Mouse (Mus musculus) cerebellum, adult 11 months (tissue): ENCODE data around the gene Dicer1.

ENCODE experiments used
- DNase-seq: peaks from one replicate; pipeline ENCODE4 v3.0.0; 2022

Dicer1 gene

GRCm38 (mm10) chr12:104751814-104752765 is at the start of gene Dicer1:
Gene Dicer1, minus strand, starts transcription at chr12:104751952.
- DNase-seq: peak; percentile 98

GRCm38 (mm10) chr12:104799365-104799764 is 47.6 kb upstream of the Dicer1 start:
- DNase-seq: no peak

- no peak for DNase-seq
These were observed 46.2 kb upstream of the Dicer1 start for GRCm38 (mm10) chr12:104797905-104798304.

GRCm38 (mm10) chr12:104796635-104797378 is 45.1 kb upstream of the Dicer1 start:
- DNase-seq: no peak

GRCm38 (mm10) chr12:104794957-104795356 is 43.2 kb upstream of the Dicer1 start:
- DNase-seq: no peak

GRCm38 (mm10) chr12:104793486-104793885 is 41.7 kb upstream of the Dicer1 start:
- DNase-seq: no peak

- DNase-seq: no peak
These were observed 25.9 kb upstream of the Dicer1 start for GRCm38 (mm10) chr12:104777603-104778002.

GRCm38 (mm10) chr12:104771941-104772340 is 20.2 kb upstream of the Dicer1 start:
- DNase-seq: no peak

- no peak for DNase-seq
These were observed 17.5 kb upstream of the Dicer1 start for GRCm38 (mm10) chr12:104769201-104769785.

GRCm38 (mm10) chr12:104767183-104767582 is 15.4 kb upstream of the Dicer1 start:
- no peak for DNase-seq

GRCm38 (mm10) chr12:104765761-104766160 is 14.0 kb upstream of the Dicer1 start:
- no peak for DNase-seq

GRCm38 (mm10) chr12:104765116-104765515 is 13.4 kb upstream of the Dicer1 start:
- no peak for DNase-seq

GRCm38 (mm10) chr12:104763918-104764317 is 12.2 kb upstream of the Dicer1 start:
- DNase-seq: no peak

GRCm38 (mm10) chr12:104761411-104761810 is 9.7 kb upstream of the Dicer1 start:
- no peak for DNase-seq

GRCm38 (mm10) chr12:104758066-104758465 is 6.3 kb upstream of the Dicer1 start:
- no peak for DNase-seq

GRCm38 (mm10) chr12:104753686-104754085 is 1.9 kb upstream of the Dicer1 start:
- no peak for DNase-seq

- peak; percentile 58 for DNase-seq
These were observed 380 bp downstream of the Dicer1 start for GRCm38 (mm10) chr12:104751331-104751813.

GRCm38 (mm10) chr12:104748946-104749345 is 2.8 kb downstream of the Dicer1 start:
- DNase-seq: no peak

- no peak for DNase-seq
These were observed 4.5 kb downstream of the Dicer1 start for GRCm38 (mm10) chr12:104747252-104747651.

GRCm38 (mm10) chr12:104746601-104747000 is 5.2 kb downstream of the Dicer1 start:
- DNase-seq: no peak

- no peak for DNase-seq
These were observed 8.1 kb downstream of the Dicer1 start for GRCm38 (mm10) chr12:104743687-104744086.

- no peak for DNase-seq
These were observed 9.5 kb downstream of the Dicer1 start for GRCm38 (mm10) chr12:104742247-104742646.
